Mouse (Mus musculus) kidney, embryonic 15.5 days (tissue): Measurements from ENCODE around the gene Prkaa1. TPM values are rescaled to one million over a fixed set of nuclear protein-coding genes. Genes with fewer than 3 reads are reported as not detected.
"Not testable (repeated sequence)": the region's sequence is repeated elsewhere in the genome, so short reads cannot be mapped to it uniquely, and the experiment has no call there.

Experiments
- ATAC-seq: fragments of 200-750 bp; cut with Nextera tagmentation; replicated peaks from 2 replicates; pipeline ENCODE4 v1.8.0; 2017; ENCODE audit warnings: moderate TSS enrichment; ENCODE audit not compliant: low FRiP score
- H3K27ac ChIP-seq: fragments of 300-500 bp; sonication (generic); 2 replicates; pipeline ENCODE4 v1.5.1; 2015; ENCODE audit warnings: mild to moderate bottlenecking, inconsistent platforms
- H3K27me3 ChIP-seq: fragments of 300-500 bp; sonication (generic); 2 replicates; pipeline ENCODE4 v1.6.1; 2015; ENCODE audit warnings: inconsistent platforms
- H3K36me3 ChIP-seq: fragments of 300-500 bp; sonication (generic); 2 replicates; pipeline ENCODE4 v1.6.1; 2015; ENCODE audit warnings: inconsistent platforms
- H3K4me1 ChIP-seq: fragments of 300-500 bp; sonication (generic); 2 replicates; pipeline ENCODE4 v1.6.1; 2015; ENCODE audit warnings: inconsistent platforms
- H3K4me2 ChIP-seq: fragments of 300-500 bp; sonication (generic); 2 replicates; pipeline ENCODE4 v1.6.1; 2015; ENCODE audit warnings: moderate library complexity, mild to moderate bottlenecking, inconsistent platforms
- H3K4me3 ChIP-seq: fragments of 300-500 bp; sonication (generic); replicated peaks from 2 replicates; pipeline ENCODE4 v1.5.1; 2015; ENCODE audit warnings: mild to moderate bottlenecking, inconsistent platforms
- H3K9ac ChIP-seq: fragments of 300-500 bp; sonication (generic); 2 replicates; pipeline ENCODE4 v1.6.1; 2015; ENCODE audit warnings: mild to moderate bottlenecking, inconsistent platforms
- H3K9me3 ChIP-seq: fragments of 300-500 bp; sonication (generic); replicated peaks from 2 replicates; pipeline ENCODE4 v1.6.1; 2016; ENCODE audit warnings: inconsistent platforms
- WGBS: fragments of 180-500 bp; shearing (Covaris S2); methylation state at CpG from one replicate; pipeline ENCODE4 v1.1.7; 2015; ENCODE audit warnings: mixed read lengths; 5-methylcytosine and 5-hydroxymethylcytosine counted together
- polyA plus RNA-seq: library from polyadenylated mRNA; unstranded; fragments of >200 nt; fragmentation: Nextera tagmentation; extraction: Ambion mirVana; gene quantifications from 2 replicates; pipeline ENCODE4 v1.2.1, GENCODE M21; 2015

Prkaa1 gene
- polyA plus RNA-seq, 1 experiment from 2014 or later, result 22.6 TPM

GRCm38 (mm10) chr15:5220491-5220890, 76.8 kb downstream of the Prkaa1 start:
- Histone ChIP-seq H3K36me3 (peaks cover 12% of the 10 kb centered on the region), H3K4me2 (no peak overlapping the region), H3K9me3 (no peaks in the 10 kb centered on the region), H3K27me3 (no peaks in the 10 kb centered on the region), H3K4me1 (no peaks in the 10 kb centered on the region), H3K27ac (peak overlapping the region; percentile 37; the same call in 1 of the 2 replicates), H3K9ac (no peak overlapping the region), H3K4me3 (no peak overlapping the region)
- 75% methylated on average over 6 of the region's 6 CpGs for WGBS
- peak; percentile 66; the same call in 1 of the 2 replicates for ATAC-seq

- not testable (repeated sequence) for H3K4me2 ChIP-seq, H3K9me3 ChIP-seq, H3K9ac ChIP-seq, H3K27ac ChIP-seq, H3K4me1 ChIP-seq, H3K4me3 ChIP-seq, ATAC-seq, H3K36me3 ChIP-seq, H3K27me3 ChIP-seq
- 88% methylated on average over 10 of the region's 10 CpGs for WGBS
Observed at GRCm38 (mm10) chr15:5230746-5231145, 87.1 kb downstream of the Prkaa1 start.

Other genes with a start within 250 kb of the Prkaa1 start
- gene Mroh2b, start 245.1 kb upstream of the Prkaa1 start, polyA plus RNA-seq, result not detected in 2 replicates
- 0.08 and 0.18 TPM in 2 replicates for gene C7, start 80.1 kb upstream of the Prkaa1 start, polyA plus RNA-seq
- 1.8 and 2.1 TPM in 2 replicates for gene Card6, start 35.3 kb upstream of the Prkaa1 start, polyA plus RNA-seq
- 602 and 688 TPM in 2 replicates for gene Rpl37, start 27.2 kb upstream of the Prkaa1 start, polyA plus RNA-seq
- 45.1 and 45.2 TPM in 2 replicates for gene Ttc33, start 41.7 kb downstream of the Prkaa1 start, polyA plus RNA-seq
- 4.2 and 5.2 TPM in 2 replicates for gene Ptger4, start 100.3 kb downstream of the Prkaa1 start, polyA plus RNA-seq